Mouse (Mus musculus): ENCODE measurements around the gene Yipf1. TPM values are rescaled to one million over a fixed set of nuclear protein-coding genes. Genes with fewer than 3 reads are reported as not detected.

Yipf1 gene
- polyA plus RNA-seq, 1 experiment, result 52.5 TPM

GRCm38 (mm10) chr4:107302221-107302620 lies 11.9 kb upstream of the Yipf1 start:
- TF ChIP-seq POLR2A (IDR thresholded peaks at IDR 0.05; ENCODE audit: control insufficient read depth, low read depth, low read length) (no peak), CTCF (IDR thresholded peaks at IDR 0.05; ENCODE audit: control insufficient read depth, insufficient read depth, insufficient replicate concordance, low read depth, low read length) (no peak)
- Histone ChIP-seq H3K27me3 (ENCODE audit: control insufficient read depth, insufficient read depth, low read length) (no peaks in the 10 kb centered on the region), H3K27ac (ENCODE audit: control insufficient read depth, insufficient read depth, low read depth, low read length) (no peak overlapping the region), H3K4me3 (ENCODE audit: control insufficient read depth, low read depth, low read length) (no peak overlapping the region), H3K36me3 (ENCODE audit: control insufficient read depth, insufficient read depth, low read length) (no peaks in the 10 kb centered on the region), H3K4me1 (ENCODE audit: control insufficient read depth, insufficient read depth, low read length) (peaks cover 2% of the 10 kb centered on the region; the same call in 1 of the 2 replicates)

GRCm38 (mm10) chr4:107302832-107303231 lies 11.3 kb upstream of the Yipf1 start:
- TF ChIP-seq CTCF (IDR thresholded peaks at IDR 0.05; ENCODE audit: control insufficient read depth, insufficient read depth, insufficient replicate concordance, low read depth, low read length) (no peak), POLR2A (IDR thresholded peaks at IDR 0.05; ENCODE audit: control insufficient read depth, low read depth, low read length) (no peak)
- Histone ChIP-seq H3K4me3 (ENCODE audit: control insufficient read depth, low read depth, low read length) (no peak overlapping the region), H3K36me3 (ENCODE audit: control insufficient read depth, insufficient read depth, low read length) (no peaks in the 10 kb centered on the region), H3K27ac (ENCODE audit: control insufficient read depth, insufficient read depth, low read depth, low read length) (no peak overlapping the region), H3K4me1 (ENCODE audit: control insufficient read depth, insufficient read depth, low read length) (peaks cover 2% of the 10 kb centered on the region; the same call in 1 of the 2 replicates), H3K27me3 (ENCODE audit: control insufficient read depth, insufficient read depth, low read length) (no peaks in the 10 kb centered on the region)

- peaks cover 2% of the 10 kb centered on the region; the same call in 1 of the 2 replicates for H3K4me1 ChIP-seq (ENCODE audit: control insufficient read depth, insufficient read depth, low read length)
- H3K36me3 ChIP-seq (ENCODE audit: control insufficient read depth, insufficient read depth, low read length), result no peaks in the 10 kb centered on the region
- H3K4me3 ChIP-seq (ENCODE audit: control insufficient read depth, low read depth, low read length), result no peak overlapping the region
- no peaks in the 10 kb centered on the region for H3K27me3 ChIP-seq (ENCODE audit: control insufficient read depth, insufficient read depth, low read length)
- H3K27ac ChIP-seq (ENCODE audit: control insufficient read depth, insufficient read depth, low read depth, low read length), result no peak overlapping the region
- TF ChIP-seq CTCF (IDR thresholded peaks at IDR 0.05; ENCODE audit: control insufficient read depth, insufficient read depth, insufficient replicate concordance, low read depth, low read length), result no peak
- TF ChIP-seq POLR2A (IDR thresholded peaks at IDR 0.05; ENCODE audit: control insufficient read depth, low read depth, low read length), result no peak
Observed at GRCm38 (mm10) chr4:107303531-107303930, 10.6 kb upstream of the Yipf1 start.

GRCm38 (mm10) chr4:107306966-107307365 lies 7.2 kb upstream of the Yipf1 start, which contains the start of gene Dio1:
Gene Dio1 (minus strand): TSS chr4:107307169.
- H3K27ac ChIP-seq (ENCODE audit: control insufficient read depth, insufficient read depth, low read depth, low read length), result no peak within 1 kb of the TSS
- no peaks in the 10 kb centered on the region for H3K36me3 ChIP-seq (ENCODE audit: control insufficient read depth, insufficient read depth, low read length)
- no peaks in the 10 kb centered on the region for H3K27me3 ChIP-seq (ENCODE audit: control insufficient read depth, insufficient read depth, low read length)
- H3K4me3 ChIP-seq (ENCODE audit: control insufficient read depth, low read depth, low read length), result no peak within 1 kb of the TSS
- TF ChIP-seq POLR2A (IDR thresholded peaks at IDR 0.05; ENCODE audit: control insufficient read depth, low read depth, low read length), result no peak
- no peak for TF ChIP-seq CTCF (IDR thresholded peaks at IDR 0.05; ENCODE audit: control insufficient read depth, insufficient read depth, insufficient replicate concordance, low read depth, low read length)
- peaks cover 2% of the 10 kb centered on the region; the same call in 1 of the 2 replicates for H3K4me1 ChIP-seq (ENCODE audit: control insufficient read depth, insufficient read depth, low read length)

GRCm38 (mm10) chr4:107314479-107314805 lies 279 bp downstream of the Yipf1 start:
- TF ChIP-seq CTCF (IDR thresholded peaks at IDR 0.05; ENCODE audit: control insufficient read depth, insufficient read depth, insufficient replicate concordance, low read depth, low read length), result no peak
- TF ChIP-seq POLR2A (IDR thresholded peaks at IDR 0.05; ENCODE audit: control insufficient read depth, low read depth, low read length), result no peak
- Histone ChIP-seq H3K27ac (ENCODE audit: control insufficient read depth, insufficient read depth, low read depth, low read length) (peak overlapping the region; percentile 34; the same call in 1 of the 2 replicates), H3K27me3 (ENCODE audit: control insufficient read depth, insufficient read depth, low read length) (no peaks in the 10 kb centered on the region)

GRCm38 (mm10) chr4:107318646-107319045 lies 4.5 kb downstream of the Yipf1 start:
- Histone ChIP-seq H3K36me3 (ENCODE audit: control insufficient read depth, insufficient read depth, low read length) (no peaks in the 10 kb centered on the region), H3K27me3 (ENCODE audit: control insufficient read depth, insufficient read depth, low read length) (no peaks in the 10 kb centered on the region), H3K27ac (ENCODE audit: control insufficient read depth, insufficient read depth, low read depth, low read length) (no peak overlapping the region), H3K4me3 (ENCODE audit: control insufficient read depth, low read depth, low read length) (no peak overlapping the region), H3K4me1 (ENCODE audit: control insufficient read depth, insufficient read depth, low read length) (peaks cover 10% of the 10 kb centered on the region)
- TF ChIP-seq POLR2A (IDR thresholded peaks at IDR 0.05; ENCODE audit: control insufficient read depth, low read depth, low read length) (no peak), CTCF (IDR thresholded peaks at IDR 0.05; ENCODE audit: control insufficient read depth, insufficient read depth, insufficient replicate concordance, low read depth, low read length) (no peak)

More at GRCm38 (mm10) chr4:107314479-107314805, 279 bp downstream of the Yipf1 start:
- H3K36me3 ChIP-seq (ENCODE audit: control insufficient read depth, insufficient read depth, low read length), result no peaks in the 10 kb centered on the region
- H3K4me1 ChIP-seq (ENCODE audit: control insufficient read depth, insufficient read depth, low read length), result peaks cover 13% of the 10 kb centered on the region
- H3K4me3 ChIP-seq (ENCODE audit: control insufficient read depth, low read depth, low read length), result peak overlapping the region; percentile 90

GRCm38 (mm10) chr4:107321041-107321440 lies 6.9 kb downstream of the Yipf1 start:
- Histone ChIP-seq H3K27me3 (ENCODE audit: control insufficient read depth, insufficient read depth, low read length) (no peaks in the 10 kb centered on the region), H3K4me1 (ENCODE audit: control insufficient read depth, insufficient read depth, low read length) (peaks cover 5% of the 10 kb centered on the region), H3K27ac (ENCODE audit: control insufficient read depth, insufficient read depth, low read depth, low read length) (no peak overlapping the region), H3K36me3 (ENCODE audit: control insufficient read depth, insufficient read depth, low read length) (no peaks in the 10 kb centered on the region), H3K4me3 (ENCODE audit: control insufficient read depth, low read depth, low read length) (no peak overlapping the region)
- no peak for TF ChIP-seq POLR2A (IDR thresholded peaks at IDR 0.05; ENCODE audit: control insufficient read depth, low read depth, low read length)
- no peak for TF ChIP-seq CTCF (IDR thresholded peaks at IDR 0.05; ENCODE audit: control insufficient read depth, insufficient read depth, insufficient replicate concordance, low read depth, low read length)

- no peak for TF ChIP-seq CTCF (IDR thresholded peaks at IDR 0.05; ENCODE audit: control insufficient read depth, insufficient read depth, insufficient replicate concordance, low read depth, low read length)
- no peak for TF ChIP-seq POLR2A (IDR thresholded peaks at IDR 0.05; ENCODE audit: control insufficient read depth, low read depth, low read length)
- Histone ChIP-seq H3K27me3 (ENCODE audit: control insufficient read depth, insufficient read depth, low read length) (no peaks in the 10 kb centered on the region), H3K4me3 (ENCODE audit: control insufficient read depth, low read depth, low read length) (no peak overlapping the region), H3K4me1 (ENCODE audit: control insufficient read depth, insufficient read depth, low read length) (peaks cover 5% of the 10 kb centered on the region), H3K27ac (ENCODE audit: control insufficient read depth, insufficient read depth, low read depth, low read length) (no peak overlapping the region), H3K36me3 (ENCODE audit: control insufficient read depth, insufficient read depth, low read length) (no peaks in the 10 kb centered on the region)
Observed at GRCm38 (mm10) chr4:107323113-107323512, 8.9 kb downstream of the Yipf1 start.

Measured in testis, adult 2 months (tissue).